Mouse (Mus musculus) natural killer cell, adult 2 months (primary cell): Measurements from ENCODE around the gene Traf3ip1.
"Not testable (repeated sequence)": the region's sequence is repeated elsewhere in the genome, so short reads cannot be mapped to it uniquely, and the experiment has no call there.

Experiments used
- DNase-seq, 2 experiments: peaks; one replicate each; pipeline ENCODE4 v3.0.0; 2022; ENCODE audit warnings: low spot score in 2 of 2

The Traf3ip1 gene

DNA sequence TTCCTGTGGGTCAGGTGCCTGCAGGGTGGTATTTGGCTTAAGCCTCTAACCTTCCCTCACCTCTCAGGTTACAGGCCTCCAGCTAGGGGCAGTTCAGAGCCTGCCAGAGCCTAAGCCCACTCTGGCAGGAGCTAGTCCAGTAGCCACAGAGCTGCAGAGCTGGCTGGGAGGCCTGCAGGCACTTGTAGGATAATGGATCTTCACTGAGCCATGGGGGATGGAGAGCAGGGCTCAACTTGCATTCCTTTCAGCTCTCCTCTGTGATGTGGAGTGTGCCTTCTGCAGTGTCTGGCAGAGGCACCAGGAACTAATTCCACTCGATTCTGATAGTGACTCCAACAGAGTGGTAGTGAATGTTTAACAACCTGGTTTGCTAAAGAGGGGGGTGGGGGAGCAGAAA, 29.2 kb upstream of the Traf3ip1 start:
- no peak for DNase-seq

DNA sequence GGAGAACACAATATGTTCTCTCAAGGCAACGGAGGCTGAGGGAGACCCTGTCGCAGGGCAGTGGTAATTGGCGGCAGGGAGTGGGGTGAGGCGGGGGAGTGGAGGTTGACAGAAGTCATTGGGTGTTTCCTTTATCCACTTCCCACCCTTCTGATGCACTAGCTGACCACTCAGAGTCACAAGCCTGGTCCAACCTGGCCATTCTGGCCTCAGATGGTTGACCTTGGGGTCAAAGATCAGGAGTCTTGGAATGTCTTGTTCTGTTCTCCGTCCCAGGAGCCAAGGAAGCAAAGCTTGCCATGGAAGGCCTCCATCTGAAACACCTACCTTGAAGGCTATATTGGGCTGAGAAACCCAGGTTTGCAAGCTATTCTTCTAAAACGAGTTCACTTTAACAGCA, 28.3 kb upstream of the Traf3ip1 start:
- DNase-seq: no peak

DNA sequence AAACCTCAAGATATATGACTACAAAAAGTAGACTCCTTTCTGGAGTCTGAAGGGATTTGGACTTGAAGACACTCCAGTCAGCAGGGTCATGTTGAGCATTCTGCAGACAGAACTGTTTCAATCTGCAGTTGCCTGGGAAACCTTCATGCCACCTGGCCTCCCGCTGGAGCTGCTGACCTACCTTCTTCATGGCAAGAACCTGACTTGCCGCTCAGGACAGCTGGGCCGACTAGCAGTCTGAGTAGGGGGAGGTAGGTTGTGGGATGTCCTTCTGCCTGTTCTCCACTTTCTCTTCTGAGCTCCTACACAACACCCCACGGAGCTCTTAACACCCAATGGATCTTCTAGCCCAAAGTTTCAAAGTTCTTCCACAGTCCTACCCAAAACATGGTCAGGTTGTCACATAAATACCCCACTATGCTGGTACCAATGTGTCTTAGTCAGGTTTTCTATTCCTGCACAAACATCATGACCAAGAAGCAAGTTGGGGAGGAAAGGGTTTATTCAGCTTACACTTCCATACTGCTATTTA, 24.5 kb upstream of the Traf3ip1 start:
- DNase-seq: no peak

DNA sequence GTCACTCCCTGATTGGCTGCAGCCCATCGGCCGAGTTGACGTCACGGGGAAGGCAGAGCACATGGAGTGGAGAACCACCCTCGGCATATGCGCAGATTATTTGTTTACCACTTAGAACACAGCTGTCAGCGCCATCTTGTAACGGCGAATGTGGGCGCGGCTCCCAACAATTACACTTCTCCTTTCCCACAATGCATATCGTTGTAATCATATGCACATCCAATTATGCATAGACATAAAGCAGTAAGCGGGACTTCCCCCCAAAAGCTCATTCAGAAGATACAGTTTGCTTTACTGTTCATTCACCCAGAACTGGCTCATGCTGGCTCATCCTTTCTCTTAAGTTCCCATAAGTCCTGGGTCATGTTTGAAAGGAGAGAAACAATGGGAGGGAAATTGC, 16.3 kb upstream of the Traf3ip1 start:
- DNase-seq: not testable (repeated sequence)

DNA sequence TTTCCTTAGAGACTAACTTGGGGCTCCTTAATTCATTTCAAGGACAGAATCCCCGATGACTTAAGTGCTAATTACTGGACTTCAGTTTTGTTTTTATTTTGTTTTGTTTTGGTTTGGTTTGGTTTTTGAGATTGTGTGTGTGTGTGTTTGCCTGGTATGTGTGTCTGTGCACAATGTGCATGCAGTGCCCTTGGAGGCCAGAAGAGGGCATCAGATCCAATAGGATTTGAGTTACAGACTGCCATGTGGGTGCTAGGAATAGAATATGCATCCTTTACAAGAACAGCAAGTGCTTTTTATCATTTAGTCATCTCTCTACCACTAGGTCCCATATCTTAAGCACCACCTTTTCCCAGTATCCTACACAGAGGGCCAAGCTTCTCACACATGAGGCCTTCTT, 15.5 kb upstream of the Traf3ip1 start:
- no peak for DNase-seq

DNA sequence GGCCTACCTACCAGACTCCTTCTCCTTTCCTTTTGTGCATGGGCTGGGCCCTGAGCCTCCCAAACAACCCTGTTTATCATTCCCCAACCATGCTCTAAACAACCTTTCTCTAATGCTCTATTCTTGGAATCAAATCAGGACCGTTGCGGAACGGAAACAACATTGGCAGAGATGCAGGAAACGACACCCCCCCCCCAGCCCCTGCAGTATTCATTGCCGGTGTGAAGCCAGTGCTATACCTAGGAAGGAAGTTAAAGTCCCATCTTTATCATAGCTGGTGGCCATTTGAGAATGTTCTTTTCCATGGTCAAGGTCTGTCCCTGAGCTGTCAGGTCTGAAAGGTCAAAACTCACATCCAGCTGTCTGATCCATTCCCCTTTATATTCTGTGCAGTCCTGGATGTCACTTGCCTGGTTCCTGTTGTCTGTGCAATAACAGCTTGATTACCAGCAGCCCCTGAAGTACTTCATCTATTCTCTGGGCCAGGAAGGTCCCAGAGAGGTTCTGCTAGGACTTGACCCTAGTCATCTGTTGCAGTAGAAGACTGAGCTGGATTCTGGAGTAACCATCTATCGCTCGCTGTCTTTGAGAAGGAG, 11.7 kb upstream of the Traf3ip1 start:
- no peak for DNase-seq

DNA sequence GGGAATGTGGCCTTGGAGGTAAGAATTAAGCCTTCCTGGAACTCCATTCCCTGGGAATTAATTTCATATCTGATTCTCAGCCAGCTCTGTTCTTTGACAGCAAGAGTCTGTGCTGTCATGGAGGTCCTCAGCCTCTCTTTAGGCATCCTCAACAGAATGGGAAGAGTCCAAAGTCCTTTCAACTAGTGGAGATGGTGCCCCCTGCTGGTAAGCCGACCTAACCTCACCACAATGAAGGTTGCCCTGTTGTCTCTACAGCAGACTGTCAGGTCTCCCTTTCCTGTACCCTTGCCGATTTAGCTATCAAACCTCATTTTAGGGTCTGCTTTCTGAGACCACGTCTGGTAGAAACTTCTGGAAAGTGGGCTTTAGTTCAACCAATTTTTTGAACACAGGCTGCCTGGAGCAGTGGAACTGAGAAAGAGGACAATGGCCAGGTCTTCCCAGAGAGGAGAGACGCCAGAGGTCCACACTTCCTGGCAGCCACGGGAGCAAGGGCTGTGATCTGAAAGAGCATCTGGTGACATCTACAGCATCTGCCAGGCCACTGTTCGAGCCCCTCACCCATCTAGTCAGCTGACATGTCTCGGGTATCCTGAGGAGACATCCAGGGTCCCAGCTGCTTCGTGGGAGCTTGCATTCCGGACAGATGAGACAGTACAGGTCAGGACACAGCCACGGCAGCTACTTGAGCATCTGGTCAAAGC, 11.0 kb upstream of the Traf3ip1 start:
- peak; percentile 67 to 78 for DNase-seq

DNA sequence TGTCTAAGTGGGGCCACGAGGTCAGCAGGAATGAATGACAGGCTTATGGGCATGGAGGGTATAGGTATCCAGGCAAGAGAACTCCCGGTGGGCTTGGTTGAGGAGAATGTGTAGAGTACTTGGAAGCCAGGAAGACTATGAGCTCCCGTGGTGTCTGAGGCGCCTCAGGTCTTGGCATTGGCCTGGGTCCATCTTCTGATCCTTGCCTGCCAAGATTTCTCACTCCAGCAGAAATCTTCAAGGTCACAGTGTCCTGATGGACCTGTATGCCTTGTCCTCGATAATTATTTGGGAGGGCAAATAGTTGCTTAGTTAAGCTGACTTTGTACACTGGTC, 10.5 kb upstream of the Traf3ip1 start:
- DNase-seq: no peak

DNA sequence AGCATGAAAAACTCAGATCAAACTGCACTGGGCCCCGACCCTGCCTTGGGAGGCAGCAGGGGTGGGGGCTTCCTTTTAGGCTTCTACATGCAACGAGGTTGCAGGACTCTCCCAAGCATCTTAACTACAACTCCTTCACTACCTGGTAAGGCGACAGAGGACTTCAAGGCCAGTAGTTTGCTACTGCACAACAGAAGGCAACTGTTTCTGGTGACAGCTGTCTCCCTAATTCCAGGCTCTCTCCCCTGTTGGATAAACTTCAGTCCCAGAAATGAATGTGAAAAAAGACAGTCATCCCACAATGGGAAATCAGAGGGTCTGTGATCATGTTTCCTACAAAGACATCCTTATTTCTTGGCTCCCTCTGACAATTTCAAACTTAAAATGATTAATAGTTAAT, 9.0 kb upstream of the Traf3ip1 start:
- no peak for DNase-seq

DNA sequence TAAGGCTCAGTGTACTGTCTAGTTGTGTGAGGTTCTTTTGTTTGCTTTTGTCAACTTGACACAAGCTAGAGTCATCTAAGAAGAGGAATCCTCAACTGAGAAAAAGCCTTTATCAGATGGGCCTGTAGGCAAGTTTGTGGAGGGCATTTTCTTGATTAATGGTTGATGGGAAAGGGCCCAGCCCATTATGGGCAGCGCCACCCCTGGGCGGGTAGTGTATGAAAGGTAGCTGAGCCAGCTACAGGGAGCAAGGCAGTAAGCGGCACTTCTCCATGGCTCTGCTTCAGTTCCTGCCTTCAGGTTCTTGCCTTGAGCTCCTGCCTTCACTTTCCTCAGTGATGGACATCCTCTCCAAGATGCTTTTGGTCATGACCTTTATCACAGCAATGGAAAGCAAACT, 8.3 kb upstream of the Traf3ip1 start:
- DNase-seq: no peak

DNA sequence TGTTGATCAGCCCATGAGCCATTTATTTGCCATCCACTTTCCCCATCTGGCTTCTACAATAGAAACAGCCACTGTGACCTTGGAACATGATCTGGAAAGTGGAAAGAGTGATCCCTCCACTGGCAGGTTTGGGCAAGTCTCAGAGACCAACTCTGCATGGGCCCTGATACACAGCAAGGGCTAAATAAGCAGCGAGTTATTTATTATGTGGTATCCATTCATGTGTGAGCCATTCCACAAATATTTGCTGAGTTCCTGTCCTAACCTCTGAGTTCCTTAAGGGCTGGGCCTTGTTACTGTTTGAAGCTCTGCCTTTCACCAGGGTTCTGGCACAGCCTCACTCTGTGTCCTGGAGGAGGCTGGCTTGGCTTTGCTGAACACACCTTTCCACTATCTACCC, 4.1 kb upstream of the Traf3ip1 start:
- DNase-seq: no peak

DNA sequence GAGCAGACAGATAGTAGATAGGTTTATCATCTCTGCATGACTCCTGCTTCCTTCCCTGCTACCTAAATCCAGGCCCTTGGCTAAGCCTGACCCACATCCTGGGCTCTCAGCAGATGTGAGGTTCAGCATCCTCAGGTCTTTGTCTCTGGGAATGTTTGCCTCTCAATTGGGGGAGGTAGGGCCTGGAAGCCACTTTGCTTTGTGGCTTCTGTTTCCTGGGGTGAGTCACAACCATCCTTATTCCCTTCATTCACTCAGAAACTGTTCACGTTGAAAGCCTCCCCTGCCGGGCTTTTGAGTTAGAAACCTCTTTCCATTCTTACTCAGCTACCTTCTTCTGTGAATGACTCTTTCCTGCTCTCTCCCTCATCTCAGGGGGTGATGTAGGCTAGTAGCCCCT, 1.7 kb upstream of the Traf3ip1 start:
- DNase-seq: no peak

DNA sequence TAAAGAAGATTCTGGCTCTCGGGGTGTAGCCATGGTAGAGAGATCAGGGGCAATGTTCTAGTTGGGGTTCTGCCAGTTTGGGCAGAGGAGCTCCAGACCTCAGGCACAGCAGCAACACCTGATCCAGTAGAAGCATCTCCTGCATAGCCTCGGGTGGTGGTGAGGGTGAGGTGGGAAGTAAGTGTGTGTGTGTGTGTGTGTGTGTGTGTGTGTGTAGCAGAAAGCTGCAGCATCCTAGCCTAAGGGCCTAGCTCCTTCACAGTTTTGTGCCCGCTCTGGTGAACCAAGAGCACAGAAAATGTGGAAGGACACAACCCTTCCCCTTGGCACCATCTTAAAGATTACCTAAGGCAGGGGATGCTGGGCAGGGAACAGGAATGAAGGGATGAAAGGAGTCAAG, 509 bp upstream of the Traf3ip1 start:
- DNase-seq: no peak

DNA sequence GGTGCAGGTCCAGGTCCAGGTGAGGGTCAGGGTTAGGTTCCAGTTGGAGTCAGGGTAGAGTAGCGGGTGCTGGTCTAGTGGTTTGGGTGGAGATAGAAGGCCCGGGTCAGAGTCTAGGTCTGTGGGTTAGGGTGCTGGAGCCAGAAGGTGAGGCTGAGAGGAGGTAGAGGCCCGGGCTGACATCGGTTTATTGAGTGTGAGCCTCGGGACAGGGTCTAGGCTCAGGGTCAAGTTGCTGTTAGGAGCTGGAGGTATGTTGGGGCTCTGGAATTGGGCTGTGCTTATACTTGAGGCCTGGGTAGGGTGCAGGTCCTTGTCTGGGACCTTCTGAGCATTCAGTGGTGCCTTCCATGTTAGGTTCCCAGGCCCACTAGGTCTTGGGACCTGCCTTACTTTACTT, 874 bp downstream of the Traf3ip1 start:
- DNase-seq: no peak

DNA sequence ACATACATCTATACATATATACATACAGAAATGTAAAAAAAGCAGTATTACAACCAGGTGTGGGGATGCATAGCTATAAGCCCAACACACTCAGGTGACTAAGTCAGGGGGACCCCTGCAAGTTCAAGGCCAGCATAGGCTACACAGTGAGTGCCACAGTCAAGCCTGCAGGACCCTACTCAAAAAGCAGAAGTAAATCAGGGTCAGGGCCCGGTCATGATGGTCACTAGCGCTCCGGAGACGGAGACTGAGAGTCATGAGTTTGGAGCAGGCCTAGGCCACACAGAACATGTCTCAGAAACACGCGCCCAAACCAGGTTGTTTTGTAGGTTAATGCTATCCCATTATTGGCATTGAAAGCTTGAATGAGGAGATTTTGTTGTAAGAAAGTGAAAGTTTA, 4.1 kb downstream of the Traf3ip1 start:
- DNase-seq: no peak

DNA sequence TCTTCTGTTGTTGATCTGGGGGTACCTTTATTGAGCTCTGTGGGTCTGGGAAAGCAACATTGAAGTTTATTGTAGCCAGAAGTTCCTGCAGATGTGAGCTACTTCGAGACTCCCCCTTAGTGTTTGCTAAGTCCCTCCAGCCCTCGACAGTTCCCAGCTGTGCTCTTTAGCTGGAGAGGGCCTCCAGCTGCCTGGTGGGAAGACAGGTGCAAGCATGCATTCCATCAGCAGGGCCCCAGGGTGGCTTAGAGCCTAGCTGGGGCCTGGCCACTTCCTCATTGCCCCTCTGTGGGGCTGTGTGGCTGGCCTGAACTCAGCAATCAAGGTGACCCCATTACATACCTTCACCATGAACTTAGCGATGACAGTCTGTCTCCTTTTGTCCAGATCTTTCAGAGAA, 10.2 kb downstream of the Traf3ip1 start:
- DNase-seq: no peak

DNA sequence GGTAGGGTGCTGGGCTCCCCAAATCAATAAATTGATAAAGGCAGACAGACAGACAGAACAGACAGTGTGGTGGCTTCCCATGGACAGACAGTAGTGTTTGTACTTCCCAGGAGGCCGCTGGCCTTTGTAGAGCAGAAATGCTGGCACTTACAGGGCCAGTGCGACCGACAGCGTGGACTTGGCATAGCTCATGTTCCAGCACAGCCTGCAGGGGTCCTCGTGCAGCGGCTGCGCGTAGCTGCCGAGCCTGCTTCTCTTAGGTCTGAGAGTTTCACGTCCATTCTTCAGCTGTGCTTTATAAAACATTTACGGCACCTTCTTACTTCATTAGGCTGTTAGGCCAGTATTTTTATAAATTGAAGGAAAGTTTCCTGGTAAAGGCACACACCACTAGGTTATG, 20.5 kb downstream of the Traf3ip1 start:
- no peak for DNase-seq

DNA sequence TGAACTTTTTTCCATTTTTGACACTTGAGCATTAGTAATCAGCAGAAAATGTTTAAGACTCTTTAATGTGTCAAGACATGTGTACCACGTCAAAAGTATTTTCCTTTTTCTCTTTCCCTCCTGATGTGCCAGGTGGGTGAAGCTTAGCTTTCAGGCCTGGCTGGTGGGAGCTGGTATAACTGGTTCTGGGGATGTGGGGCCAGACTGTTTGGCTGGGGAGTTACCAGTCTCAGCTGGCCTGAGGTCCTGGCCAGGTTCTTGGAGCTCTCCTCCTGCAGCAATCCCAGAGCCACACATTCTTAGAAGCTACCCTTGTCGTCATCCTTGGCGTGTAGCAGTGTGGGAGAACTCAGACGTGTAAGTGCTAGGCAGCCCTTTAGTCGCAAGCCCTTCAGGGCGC, 21.2 kb downstream of the Traf3ip1 start:
- no peak for DNase-seq

DNA sequence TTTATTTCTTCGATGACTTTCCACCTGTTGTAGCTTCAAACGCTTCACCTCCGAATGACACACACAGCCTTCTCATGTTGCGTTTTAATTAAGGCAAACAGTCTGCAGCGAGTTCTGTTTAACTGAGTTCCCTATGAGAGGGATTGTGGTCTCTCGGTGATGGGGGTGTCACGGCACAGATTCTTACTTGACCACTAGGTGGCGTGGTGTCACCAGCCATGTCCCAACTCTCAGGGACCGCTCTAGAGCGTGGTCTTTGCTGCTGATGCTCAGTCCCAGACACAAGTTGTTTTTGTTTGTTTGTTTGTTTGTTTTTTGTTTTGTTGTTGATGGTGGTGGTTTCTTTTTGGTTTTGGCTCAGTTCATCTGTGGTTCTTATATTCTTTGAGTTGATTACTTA, 29.3 kb downstream of the Traf3ip1 start:
- peak; percentile 53 to 62 for DNase-seq

DNA sequence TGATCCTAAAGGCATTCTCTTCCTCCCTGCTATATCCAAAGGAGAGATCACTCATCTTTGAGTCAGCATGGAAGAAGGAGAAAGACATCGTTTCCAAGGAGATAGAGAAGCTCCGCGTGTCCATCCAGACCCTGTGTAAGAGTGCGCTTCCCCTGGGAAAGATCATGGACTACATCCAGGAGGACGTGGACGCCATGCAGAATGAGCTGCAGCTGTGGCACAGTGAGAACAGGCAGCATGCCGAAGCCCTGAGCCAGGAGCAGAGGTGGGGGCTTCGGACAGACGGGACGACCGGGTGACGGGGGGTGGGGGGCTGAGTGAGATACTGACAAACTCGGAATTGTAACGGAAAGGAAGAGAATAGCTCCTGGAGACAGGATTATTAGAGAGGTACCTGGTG, 31.4 kb downstream of the Traf3ip1 start:
- no peak for DNase-seq

DNA sequence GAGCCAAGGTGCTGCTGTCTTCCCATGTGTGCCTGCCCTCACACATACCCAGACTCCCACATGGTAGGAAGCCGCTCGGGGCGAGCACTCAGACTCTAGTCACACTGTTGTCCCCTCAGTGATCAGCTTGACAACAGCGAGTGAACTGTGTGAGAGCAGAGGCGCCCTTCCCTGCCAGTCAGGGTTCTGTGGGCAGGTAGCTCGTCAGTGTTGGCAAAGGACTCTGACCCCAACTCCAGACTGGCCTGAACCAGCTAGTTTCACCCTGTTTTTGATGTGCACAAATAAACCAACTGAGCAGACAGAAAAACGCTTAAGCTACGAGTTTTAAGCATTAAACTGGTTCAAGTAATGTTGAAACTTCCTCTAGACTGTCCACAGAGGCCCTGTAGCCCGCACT, 35.7 kb downstream of the Traf3ip1 start:
- DNase-seq: no peak

DNA sequence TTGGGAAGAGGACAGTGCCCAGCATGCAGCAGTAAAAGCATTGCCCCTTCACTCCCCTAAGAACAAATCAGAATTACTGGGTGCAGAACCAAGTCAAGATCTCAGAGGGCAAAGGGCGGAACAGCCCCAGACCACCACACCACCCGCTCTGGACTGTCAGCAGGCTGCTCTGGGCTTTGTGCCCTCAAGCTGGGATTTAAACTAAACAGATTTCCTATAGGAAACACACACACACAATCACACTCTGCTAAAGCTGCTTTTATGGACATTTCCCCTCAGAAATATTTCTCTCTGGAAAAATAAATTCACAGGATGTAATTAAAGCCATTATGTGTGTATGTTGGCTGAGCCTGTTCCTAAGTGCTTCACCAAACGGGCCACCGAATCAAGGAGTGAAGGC, 37.8 kb downstream of the Traf3ip1 start:
- DNase-seq: no peak

DNA sequence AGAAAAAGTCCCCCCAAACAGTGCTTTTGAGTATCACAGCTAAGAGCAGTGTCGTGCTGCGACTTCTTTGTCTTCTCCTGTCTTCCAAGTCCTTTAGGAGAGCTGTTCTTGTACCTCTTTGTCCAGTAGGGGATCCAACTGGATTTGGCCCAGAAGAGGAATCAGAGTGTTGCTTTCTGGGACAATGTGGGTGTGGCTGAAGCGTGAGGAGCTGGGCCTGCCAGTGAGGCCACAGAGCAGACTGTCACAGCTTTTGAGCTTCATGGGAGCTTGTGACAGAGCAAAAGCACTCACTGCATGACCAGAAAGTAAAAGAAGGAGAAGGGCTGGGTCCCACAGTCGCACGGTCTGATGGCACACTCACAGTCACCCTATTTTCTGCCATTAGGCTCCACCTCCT, 38.4 kb downstream of the Traf3ip1 start:
- DNase-seq: no peak

DNA sequence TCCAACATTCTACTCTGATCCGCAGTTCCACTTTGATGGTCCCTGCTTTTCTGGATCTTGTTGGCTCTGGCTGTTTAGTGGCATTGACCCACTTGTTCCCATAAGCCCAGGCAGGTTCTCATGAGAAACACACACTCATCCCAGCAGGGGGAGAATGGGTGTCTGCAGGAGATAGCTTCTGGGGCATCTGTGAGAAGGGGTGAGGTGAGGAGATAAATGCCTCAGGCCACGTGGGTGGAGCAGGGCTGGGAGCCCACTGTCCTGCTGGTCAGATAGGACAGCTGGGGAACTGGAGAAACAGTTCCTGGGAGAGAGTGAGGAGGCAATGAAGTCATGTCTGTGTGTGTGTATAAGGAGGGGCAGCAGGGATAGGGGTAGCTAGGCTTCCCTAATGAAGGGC, 39.0 kb downstream of the Traf3ip1 start:
- DNase-seq: no peak
